Mouse (Mus musculus): ENCODE measurements around the gene Plin3.

DNA sequence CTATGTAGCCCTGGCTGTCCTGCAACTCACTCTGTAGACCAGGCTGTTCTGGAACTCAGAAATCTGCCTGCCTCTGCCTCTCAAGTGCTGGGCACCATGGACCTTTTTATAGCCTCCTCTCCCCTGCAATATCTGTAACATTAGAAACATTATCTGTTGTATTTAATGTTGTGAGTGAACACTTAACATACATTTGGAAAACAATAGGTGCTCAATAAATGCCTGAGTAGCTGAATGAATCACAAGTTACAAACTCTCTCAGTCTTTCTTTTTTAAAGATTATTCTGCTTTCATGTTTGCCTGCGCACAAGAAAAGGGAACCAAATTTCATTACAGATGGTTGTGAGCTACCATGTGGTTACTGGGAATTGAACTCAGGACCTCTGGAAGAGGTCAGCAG is 5.6 kb upstream of the Plin3 start:
- TF ChIP-seq CTCF (IDR thresholded peaks at IDR 0.05; ENCODE audit: control insufficient read depth, insufficient read depth, insufficient replicate concordance, low read depth, low read length): no peak
- TF ChIP-seq POLR2A (IDR thresholded peaks at IDR 0.05; ENCODE audit: control insufficient read depth, low read depth, low read length): no peak

Data from testis, adult 2 months (tissue).